Mouse (Mus musculus) megakaryocyte-erythroid progenitor cell, adult 5 weeks (primary cell): ENCODE measurements around the gene Rps6kc1. TPM values are rescaled to one million over a fixed set of nuclear protein-coding genes. Genes with fewer than 3 reads are reported as not detected.

Experiments
- polyA plus RNA-seq: library from polyadenylated mRNA; stranded (reverse); fragments of >175 nt; gene quantifications from 2 replicates; pipeline ENCODE4 v1.2.3, GENCODE M21; 2012

Gene Rps6kc1
- 21.8 and 24.6 TPM in 2 replicates for polyA plus RNA-seq

GRCm38 (mm10) chr1:190911415-190912123, at the start of gene Rps6kc1:
TSS of gene Rps6kc1 (minus strand) at chr1:190911770.

GRCm38 (mm10) chr1:190924812-190925211, 13.2 kb upstream of the Rps6kc1 start, which contains the start of gene Angel2:
TSS of gene Angel2 (plus strand) at chr1:190925112.

Other genes starting within 250 kb of the Rps6kc1 start
- gene Angel2, start 13.3 kb upstream of the Rps6kc1 start, polyA plus RNA-seq = 9.5 and 12.1 TPM in 2 replicates
- gene Vash2, start 67.5 kb upstream of the Rps6kc1 start, polyA plus RNA-seq = 1.2 and 3.0 TPM in 2 replicates
- 10.1 and 12.3 TPM in 2 replicates for gene Flvcr1, start 114.4 kb upstream of the Rps6kc1 start, polyA plus RNA-seq
- gene Spata45, start 124.9 kb upstream of the Rps6kc1 start, polyA plus RNA-seq = not detected in 2 replicates
- 0.46 and 0.71 TPM in 2 replicates for gene Tatdn3, start 151.2 kb upstream of the Rps6kc1 start, polyA plus RNA-seq
- 12.4 and 14.9 TPM in 2 replicates for gene Nsl1, start 151.2 kb upstream of the Rps6kc1 start, polyA plus RNA-seq
- gene Batf3, start 186.1 kb upstream of the Rps6kc1 start, polyA plus RNA-seq = 9.2 and 12.2 TPM in 2 replicates